Mouse (Mus musculus): ENCODE measurements around the gene Olfr1367. TPM values are rescaled to one million over a fixed set of nuclear protein-coding genes. Genes with fewer than 3 reads are reported as not detected.

Olfr1367 gene
- polyA plus RNA-seq, 1 experiment from 2014 or later: not detected

DNA sequence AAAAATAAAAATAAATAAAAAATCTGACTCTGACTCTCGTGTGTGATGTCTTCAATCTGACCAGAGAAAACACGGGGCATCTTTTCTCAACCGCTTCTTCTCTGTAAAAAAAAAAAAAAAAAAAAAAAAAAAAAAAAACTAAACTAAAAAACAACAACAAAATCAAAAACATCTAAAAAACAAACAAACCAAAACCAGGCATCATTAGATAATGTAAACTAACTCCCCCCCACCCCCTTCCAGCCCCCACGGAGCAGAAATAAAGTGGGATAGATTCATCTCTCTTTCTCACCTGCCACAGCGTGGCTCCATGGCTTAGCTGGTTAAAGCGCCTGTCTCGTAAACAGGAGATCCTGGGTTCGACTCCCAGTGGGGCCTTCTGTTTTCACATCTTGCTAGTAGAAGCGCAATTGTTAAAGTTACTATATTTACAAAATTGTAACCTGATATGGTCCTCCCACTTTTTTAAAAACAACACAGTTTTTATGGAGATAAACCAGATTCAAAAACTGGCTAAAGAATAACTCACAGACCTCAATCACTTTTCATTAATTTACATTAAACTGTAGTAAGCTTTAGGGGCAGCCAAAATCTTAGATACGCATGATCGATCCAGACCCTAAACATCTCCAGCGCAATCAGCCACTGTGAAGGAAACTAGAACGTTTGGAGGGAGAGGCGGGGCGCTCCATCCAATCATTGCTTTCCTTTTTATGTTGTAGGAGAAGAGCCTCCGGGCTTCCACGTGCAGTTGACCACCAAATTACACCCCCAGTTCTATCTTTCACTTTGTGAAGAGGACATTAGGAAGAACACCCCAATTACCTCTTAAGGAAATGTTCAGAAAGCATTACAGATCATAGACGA is 24.0 kb upstream of the Olfr1367 start:
- no peak for ATAC-seq (ENCODE audit: insufficient number of reproducible peaks, insufficient read depth, low FRiP score, low read depth)
- no peak overlapping the region for H3K27ac ChIP-seq (ENCODE audit: low read length)
- H3K4me3 ChIP-seq (ENCODE audit: low read depth, low read length): peak overlapping the region; percentile 25; the same call in 1 of the 2 replicates
- no peak overlapping the region for H3K9ac ChIP-seq (replicated peaks; ENCODE audit: low read depth, low read length)
- H3K4me1 ChIP-seq (ENCODE audit: control insufficient read depth, insufficient read depth, low read length): 0 out of 2 replicates have a peak, but pooled peaks cover 4% of the 10 kb centered on the region
- H3K4me2 ChIP-seq (replicated peaks; ENCODE audit: low read depth, low read length): peak overlapping the region; percentile 41
- no peaks in the 10 kb centered on the region for H3K36me3 ChIP-seq (ENCODE audit: control insufficient read depth, insufficient read depth, low read length)
- 19% methylated on average over 18 of the region's 18 CpGs for WGBS
- no peaks in the 10 kb centered on the region for H3K9me3 ChIP-seq (ENCODE audit: control insufficient read depth, low read depth, low read length)
- H3K27me3 ChIP-seq (ENCODE audit: control insufficient read depth, insufficient read depth, low read length): no peaks in the 10 kb centered on the region

DNA sequence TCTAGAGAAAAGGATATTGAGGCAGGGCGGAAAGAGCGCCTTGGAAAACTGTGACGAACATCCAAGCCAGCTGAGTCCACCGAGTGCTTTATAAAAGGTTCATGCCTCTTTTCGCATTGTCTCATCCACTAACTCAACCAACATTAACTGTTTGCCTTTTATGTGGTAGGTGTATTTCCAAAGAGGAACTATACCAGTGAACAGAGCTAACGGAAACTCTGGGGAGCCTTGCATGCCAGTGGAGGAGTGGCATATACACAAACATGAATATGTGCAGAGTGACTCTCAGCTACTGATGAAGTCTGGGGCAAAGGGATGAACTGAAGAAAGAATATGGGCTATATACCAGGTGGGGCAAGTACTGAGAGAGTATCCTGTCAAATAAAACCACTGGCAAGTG is 23.3 kb upstream of the Olfr1367 start:
- Histone ChIP-seq H3K27ac (ENCODE audit: low read length) (no peak overlapping the region), H3K4me3 (ENCODE audit: low read depth, low read length) (no peak overlapping the region), H3K27me3 (ENCODE audit: control insufficient read depth, insufficient read depth, low read length) (no peaks in the 10 kb centered on the region), H3K9me3 (ENCODE audit: control insufficient read depth, low read depth, low read length) (no peaks in the 10 kb centered on the region), H3K4me1 (ENCODE audit: control insufficient read depth, insufficient read depth, low read length) (0 out of 2 replicates have a peak, but pooled peaks cover 6% of the 10 kb centered on the region), H3K9ac (replicated peaks; ENCODE audit: low read depth, low read length) (no peak overlapping the region), H3K4me2 (replicated peaks; ENCODE audit: low read depth, low read length) (peak overlapping the region; percentile 41; the same call in 1 of the 2 replicates), H3K36me3 (ENCODE audit: control insufficient read depth, insufficient read depth, low read length) (no peaks in the 10 kb centered on the region)
- ATAC-seq (ENCODE audit: insufficient number of reproducible peaks, insufficient read depth, low FRiP score, low read depth): no peak
- WGBS: 61% methylated on average over 6 of the region's 6 CpGs

DNA sequence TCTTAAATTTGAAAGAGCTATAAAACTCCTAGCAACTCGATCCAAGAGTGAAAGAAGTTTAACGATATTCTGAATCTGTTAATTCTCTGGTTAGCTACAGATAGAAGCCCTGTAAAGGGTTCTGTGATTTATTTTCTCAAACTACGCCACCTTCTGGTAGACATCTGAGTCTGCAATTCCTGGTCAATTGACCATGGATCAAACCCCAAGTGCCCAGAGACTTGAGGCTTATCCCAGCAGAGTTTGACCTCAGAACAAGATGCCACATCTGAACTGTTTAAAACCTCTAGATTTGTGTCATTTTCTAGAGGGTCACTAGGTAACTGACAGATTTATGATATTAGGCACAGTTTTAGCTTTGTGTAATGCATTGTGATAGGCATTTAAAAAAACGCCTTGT is 20.5 kb upstream of the Olfr1367 start:
- peak; percentile 44; the same call in 1 of the 2 replicates for ATAC-seq (ENCODE audit: insufficient number of reproducible peaks, insufficient read depth, low FRiP score, low read depth)
- Histone ChIP-seq H3K4me2 (replicated peaks; ENCODE audit: low read depth, low read length) (peak overlapping the region; percentile 69), H3K27ac (ENCODE audit: low read length) (no peak overlapping the region), H3K9me3 (ENCODE audit: control insufficient read depth, low read depth, low read length) (no peaks in the 10 kb centered on the region), H3K4me1 (ENCODE audit: control insufficient read depth, insufficient read depth, low read length) (0 out of 2 replicates have a peak, but pooled peaks cover 6% of the 10 kb centered on the region), H3K27me3 (ENCODE audit: control insufficient read depth, insufficient read depth, low read length) (no peaks in the 10 kb centered on the region), H3K36me3 (ENCODE audit: control insufficient read depth, insufficient read depth, low read length) (no peaks in the 10 kb centered on the region), H3K4me3 (ENCODE audit: low read depth, low read length) (peak overlapping the region; percentile 38), H3K9ac (replicated peaks; ENCODE audit: low read depth, low read length) (no peak overlapping the region)
- WGBS: 10% methylated on average over 4 of the region's 4 CpGs

DNA sequence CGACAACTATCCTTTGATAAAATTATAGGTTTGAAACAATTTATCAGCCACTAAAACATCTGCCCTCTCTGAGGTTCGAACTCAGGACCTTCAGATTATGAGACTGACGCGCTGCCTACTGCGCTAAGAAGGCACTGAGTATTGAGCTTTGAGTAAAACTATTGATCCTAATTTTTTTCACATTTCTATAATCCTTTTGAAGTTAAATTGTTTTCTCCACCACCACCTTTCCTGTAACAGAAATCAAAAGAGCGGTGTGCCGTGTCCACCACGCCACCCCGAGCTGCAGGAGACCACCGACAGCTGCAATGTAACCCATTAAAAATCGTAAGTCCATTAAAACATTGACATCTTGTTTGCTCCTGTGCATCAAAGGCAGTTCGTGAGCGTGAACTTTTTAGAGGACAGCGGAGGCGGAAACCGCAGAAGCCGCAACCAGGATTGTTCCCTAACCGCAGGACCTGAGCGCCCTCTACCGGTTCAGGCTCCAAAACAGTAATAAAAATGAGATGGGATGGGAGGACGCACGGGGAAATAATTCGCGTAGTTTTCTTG is 20.0 kb upstream of the Olfr1367 start:
- no peaks in the 10 kb centered on the region for H3K9me3 ChIP-seq (ENCODE audit: control insufficient read depth, low read depth, low read length)
- peak; percentile 68 for ATAC-seq (ENCODE audit: insufficient number of reproducible peaks, insufficient read depth, low FRiP score, low read depth)
- WGBS: under 1% methylated on average over 24 of the region's 24 CpGs
- no peaks in the 10 kb centered on the region for H3K27me3 ChIP-seq (ENCODE audit: control insufficient read depth, insufficient read depth, low read length)
- H3K4me2 ChIP-seq (replicated peaks; ENCODE audit: low read depth, low read length): peak overlapping the region; percentile 69
- no peak overlapping the region for H3K27ac ChIP-seq (ENCODE audit: low read length)
- peak overlapping the region; percentile 38 for H3K4me3 ChIP-seq (ENCODE audit: low read depth, low read length)
- no peaks in the 10 kb centered on the region for H3K36me3 ChIP-seq (ENCODE audit: control insufficient read depth, insufficient read depth, low read length)
- H3K9ac ChIP-seq (replicated peaks; ENCODE audit: low read depth, low read length): 0 out of 2 replicates have a peak overlapping the region, but pooled peaks have one; percentile 18
- H3K4me1 ChIP-seq (ENCODE audit: control insufficient read depth, insufficient read depth, low read length): 0 out of 2 replicates have a peak, but pooled peaks cover 6% of the 10 kb centered on the region

DNA sequence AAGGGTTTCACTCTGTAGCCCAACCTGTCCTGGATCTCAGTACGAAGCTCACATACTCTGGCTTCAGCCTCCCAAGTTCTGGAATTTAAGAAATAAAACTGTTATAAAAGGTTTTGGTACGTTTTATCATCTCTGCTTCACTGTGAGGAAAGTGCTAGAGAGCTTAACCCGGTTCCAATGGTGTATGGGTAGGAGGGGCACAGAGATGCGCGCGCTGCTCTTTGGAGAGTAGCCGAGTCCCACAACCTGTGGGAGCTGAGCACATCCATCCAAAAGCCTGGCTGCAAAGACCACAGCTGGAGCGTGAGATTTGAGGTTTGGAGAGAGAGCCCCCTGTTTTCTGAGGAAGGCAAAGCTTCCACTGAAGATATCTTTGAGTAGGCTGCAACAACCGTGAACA is 19.3 kb upstream of the Olfr1367 start:
- 2% methylated on average over 9 of the region's 9 CpGs for WGBS
- H3K4me1 ChIP-seq (ENCODE audit: control insufficient read depth, insufficient read depth, low read length): 0 out of 2 replicates have a peak, but pooled peaks cover 6% of the 10 kb centered on the region
- H3K27ac ChIP-seq (ENCODE audit: low read length): no peak overlapping the region
- peak overlapping the region; percentile 38 for H3K4me3 ChIP-seq (ENCODE audit: low read depth, low read length)
- ATAC-seq (ENCODE audit: insufficient number of reproducible peaks, insufficient read depth, low FRiP score, low read depth): no peak
- 0 out of 2 replicates have a peak overlapping the region, but pooled peaks have one; percentile 18 for H3K9ac ChIP-seq (replicated peaks; ENCODE audit: low read depth, low read length)
- no peaks in the 10 kb centered on the region for H3K36me3 ChIP-seq (ENCODE audit: control insufficient read depth, insufficient read depth, low read length)
- H3K4me2 ChIP-seq (replicated peaks; ENCODE audit: low read depth, low read length): peak overlapping the region; percentile 69
- H3K27me3 ChIP-seq (ENCODE audit: control insufficient read depth, insufficient read depth, low read length): no peaks in the 10 kb centered on the region
- H3K9me3 ChIP-seq (ENCODE audit: control insufficient read depth, low read depth, low read length): no peaks in the 10 kb centered on the region

DNA sequence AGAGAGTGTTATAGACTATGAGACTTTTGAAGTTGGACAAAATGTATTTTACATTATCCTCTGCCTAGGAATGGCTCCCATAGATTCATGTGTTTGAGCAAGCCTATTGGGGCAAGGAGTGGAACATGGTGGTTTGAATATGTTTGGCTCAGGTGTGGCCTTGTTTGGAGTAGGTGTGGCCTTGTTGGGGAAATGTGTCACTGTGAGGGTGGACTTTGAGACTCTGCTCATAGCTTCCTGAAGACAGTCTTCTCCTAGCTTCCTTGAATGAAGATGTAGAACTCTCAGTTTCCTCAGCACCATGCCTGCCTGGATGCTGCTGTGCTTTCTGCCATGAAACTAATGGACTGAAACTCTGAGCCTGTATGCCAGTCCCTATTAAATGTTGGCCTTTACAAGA is 3.9 kb downstream of the Olfr1367 start:
- Histone ChIP-seq H3K4me2 (replicated peaks; ENCODE audit: low read depth, low read length) (no peak overlapping the region), H3K9me3 (ENCODE audit: control insufficient read depth, low read depth, low read length) (no peaks in the 10 kb centered on the region), H3K9ac (replicated peaks; ENCODE audit: low read depth, low read length) (no peak overlapping the region), H3K27ac (ENCODE audit: low read length) (no peak overlapping the region), H3K4me1 (ENCODE audit: control insufficient read depth, insufficient read depth, low read length) (no peaks in the 10 kb centered on the region), H3K36me3 (ENCODE audit: control insufficient read depth, insufficient read depth, low read length) (no peaks in the 10 kb centered on the region), H3K27me3 (ENCODE audit: control insufficient read depth, insufficient read depth, low read length) (no peaks in the 10 kb centered on the region), H3K4me3 (ENCODE audit: low read depth, low read length) (no peak overlapping the region)
- ATAC-seq (ENCODE audit: insufficient number of reproducible peaks, insufficient read depth, low FRiP score, low read depth): no peak

DNA sequence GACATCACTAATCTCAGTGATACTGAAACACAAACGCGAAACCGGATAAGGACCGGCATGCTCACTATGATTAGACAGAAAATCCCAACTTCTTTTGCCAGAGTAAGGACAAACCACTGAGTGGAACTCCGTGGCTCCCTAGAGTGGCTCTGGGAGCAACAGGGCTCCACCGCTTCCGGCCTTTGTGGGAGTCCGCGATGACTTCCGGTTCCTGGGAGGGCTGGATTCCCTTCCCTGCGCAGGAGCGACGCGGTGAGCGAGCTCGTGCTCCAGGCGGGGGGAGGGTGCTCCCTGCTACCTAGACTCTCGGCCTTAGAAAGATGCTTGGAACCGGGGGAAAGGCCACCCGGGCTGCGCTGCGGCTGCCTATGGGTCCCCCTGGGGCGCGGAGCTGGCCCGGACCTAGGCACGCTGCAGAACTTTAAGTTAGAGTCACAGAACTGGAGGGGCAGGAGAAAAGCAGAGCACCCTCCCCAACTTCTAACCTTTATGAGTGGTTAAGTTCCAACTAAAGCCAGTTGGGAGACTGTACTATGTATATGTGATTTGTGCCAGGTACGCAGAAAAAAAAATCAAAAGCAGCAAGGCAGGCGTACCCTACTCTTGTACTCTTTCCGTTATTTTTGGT is 16.0 kb downstream of the Olfr1367 start, which contains the start of gene Zscan12:
Gene Zscan12 (plus strand): TSS at position 200 of the 628 bp plus-strand sequence.
- WGBS: under 1% methylated on average over 29 of the region's 29 CpGs
- H3K27me3 ChIP-seq (ENCODE audit: control insufficient read depth, insufficient read depth, low read length): no peaks in the 10 kb centered on the region
- H3K9ac ChIP-seq (replicated peaks; ENCODE audit: low read depth, low read length): peak within 1 kb of the TSS; percentile 73
- H3K27ac ChIP-seq (ENCODE audit: low read length): no peak within 1 kb of the TSS
- H3K9me3 ChIP-seq (ENCODE audit: control insufficient read depth, low read depth, low read length): no peaks in the 10 kb centered on the region
- peak; percentile 98 for ATAC-seq (ENCODE audit: insufficient number of reproducible peaks, insufficient read depth, low FRiP score, low read depth)
- peaks cover 9% of the 10 kb centered on the region; the same call in 1 of the 2 replicates for H3K36me3 ChIP-seq (ENCODE audit: control insufficient read depth, insufficient read depth, low read length)
- H3K4me3 ChIP-seq (ENCODE audit: low read depth, low read length): peak within 1 kb of the TSS; percentile 67
- peaks cover 15% of the 10 kb centered on the region; the same call in 1 of the 2 replicates for H3K4me1 ChIP-seq (ENCODE audit: control insufficient read depth, insufficient read depth, low read length)
- peak within 1 kb of the TSS; percentile 69 for H3K4me2 ChIP-seq (replicated peaks; ENCODE audit: low read depth, low read length)

DNA sequence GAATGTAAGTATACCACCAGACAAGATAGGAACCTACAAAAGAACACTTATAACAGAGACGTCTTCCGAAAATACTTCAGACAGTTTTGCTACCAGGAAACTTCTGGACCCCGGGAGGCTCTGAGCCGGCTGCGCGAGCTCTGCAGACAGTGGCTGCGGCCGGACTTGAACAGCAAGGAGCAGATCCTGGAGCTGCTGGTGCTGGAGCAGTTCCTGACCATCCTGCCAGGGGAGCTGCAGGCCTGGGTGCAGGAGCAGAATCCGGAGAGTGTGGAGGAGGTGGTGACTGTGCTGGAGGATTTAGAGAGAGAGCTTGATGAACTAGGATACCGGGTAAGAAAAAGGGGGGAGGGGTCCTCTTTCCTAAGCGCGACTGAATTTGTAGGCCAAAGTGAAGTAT is 17.0 kb downstream of the Olfr1367 start:
- no peak for ATAC-seq (ENCODE audit: insufficient number of reproducible peaks, insufficient read depth, low FRiP score, low read depth)
- H3K4me3 ChIP-seq (ENCODE audit: low read depth, low read length): peak overlapping the region; percentile 67
- peaks cover 14% of the 10 kb centered on the region for H3K36me3 ChIP-seq (ENCODE audit: control insufficient read depth, insufficient read depth, low read length)
- 70% methylated on average over 12 of the region's 12 CpGs for WGBS
- H3K4me2 ChIP-seq (replicated peaks; ENCODE audit: low read depth, low read length): peak overlapping the region; percentile 69
- no peak overlapping the region for H3K27ac ChIP-seq (ENCODE audit: low read length)
- H3K9me3 ChIP-seq (ENCODE audit: control insufficient read depth, low read depth, low read length): no peaks in the 10 kb centered on the region
- H3K9ac ChIP-seq (replicated peaks; ENCODE audit: low read depth, low read length): no peak overlapping the region
- H3K27me3 ChIP-seq (ENCODE audit: control insufficient read depth, insufficient read depth, low read length): no peaks in the 10 kb centered on the region
- peaks cover 15% of the 10 kb centered on the region; the same call in 1 of the 2 replicates for H3K4me1 ChIP-seq (ENCODE audit: control insufficient read depth, insufficient read depth, low read length)
